Mouse (Mus musculus) cerebellum, postnatal 25 days (tissue): Measurements from ENCODE around the gene Hist1h4f.
A peak's percentile ranks its signal among the peaks of the same experiment; 100 is the strongest.

Experiments used
- DNase-seq, 2 experiments: peaks; one replicate each; pipeline ENCODE4 v3.0.0; 2021; ENCODE audit warnings: mixed read lengths in 2 of 2

Gene Hist1h4f

DNA sequence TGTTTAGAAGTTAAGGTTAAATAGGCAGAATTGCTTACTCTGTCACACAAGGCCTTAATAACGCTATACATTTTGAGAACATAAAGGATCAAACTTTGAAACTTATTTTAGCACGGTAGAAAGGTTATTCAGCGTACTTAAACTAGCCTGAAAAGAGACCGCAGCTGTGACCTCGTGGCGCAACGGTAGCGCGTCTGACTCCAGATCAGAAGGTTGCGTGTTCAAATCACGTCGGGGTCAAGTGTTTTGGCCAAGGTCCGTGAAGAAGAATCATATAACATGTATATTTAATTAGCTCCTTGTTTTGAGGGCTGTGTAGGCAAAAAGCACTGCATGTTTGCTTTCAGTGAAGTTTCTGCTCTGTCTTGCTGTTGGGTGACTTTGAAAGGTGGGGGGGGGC, 45.1 kb downstream of the Hist1h4f start:
- DNase-seq, result peak; percentile 46 to 54

DNA sequence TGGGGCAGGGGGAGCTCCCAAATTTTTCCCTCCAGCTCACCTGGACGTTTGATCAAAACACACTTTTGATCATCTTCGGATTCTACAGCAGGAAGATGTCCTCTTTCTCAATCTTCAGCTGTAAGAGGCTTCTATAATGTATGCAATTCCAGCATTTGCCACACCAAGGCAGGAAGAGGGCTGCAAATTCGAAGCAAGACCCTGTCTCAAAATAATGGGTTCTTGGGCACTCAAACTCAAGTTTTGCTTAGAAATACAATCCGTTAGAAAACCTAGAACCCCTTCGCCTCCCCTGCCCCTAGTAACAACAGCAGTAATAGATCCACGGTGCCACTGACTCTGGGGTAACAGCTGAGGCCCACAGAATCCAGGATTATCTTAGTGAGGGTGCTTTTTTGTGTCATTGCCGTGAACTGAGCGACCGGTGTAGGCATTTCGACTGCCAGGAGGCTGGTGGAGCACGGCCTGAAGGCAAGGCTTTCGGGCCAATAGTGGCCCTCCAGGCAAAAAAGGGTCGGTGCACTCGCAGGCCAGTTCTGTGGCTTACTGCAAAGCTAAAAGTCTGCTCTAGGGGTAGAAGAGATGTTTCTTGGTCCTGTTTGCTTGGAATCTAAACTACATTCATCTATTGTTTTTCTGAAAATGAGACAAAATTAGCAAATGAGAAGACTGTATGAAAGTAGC, 45.6 kb downstream of the Hist1h4f start:
- DNase-seq, result no peak

DNA sequence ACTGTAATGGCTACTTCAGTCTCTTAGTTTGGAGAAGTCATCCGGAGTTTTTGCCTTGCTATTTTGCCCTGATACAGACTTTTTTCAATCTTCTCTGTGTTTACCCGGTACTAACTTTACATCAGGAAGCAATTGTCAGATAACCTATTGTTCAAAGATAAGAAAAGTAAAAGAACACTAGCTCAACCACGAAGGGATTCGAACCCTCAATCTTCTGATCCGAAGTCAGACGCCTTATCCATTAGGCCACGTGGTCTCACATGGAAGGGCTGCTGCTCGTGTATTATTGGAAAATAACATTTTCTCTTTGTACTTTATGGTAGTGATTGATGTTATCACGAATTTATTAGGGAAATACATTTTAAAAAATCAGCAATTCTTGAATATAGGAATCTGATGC, 47.7 kb downstream of the Hist1h4f start:
- DNase-seq, result peak; percentile 45 to 66

- DNase-seq, result no peak
Observed at GRCm38 (mm10) chr13:23502916-23503315, 48.5 kb downstream of the Hist1h4f start.

DNA sequence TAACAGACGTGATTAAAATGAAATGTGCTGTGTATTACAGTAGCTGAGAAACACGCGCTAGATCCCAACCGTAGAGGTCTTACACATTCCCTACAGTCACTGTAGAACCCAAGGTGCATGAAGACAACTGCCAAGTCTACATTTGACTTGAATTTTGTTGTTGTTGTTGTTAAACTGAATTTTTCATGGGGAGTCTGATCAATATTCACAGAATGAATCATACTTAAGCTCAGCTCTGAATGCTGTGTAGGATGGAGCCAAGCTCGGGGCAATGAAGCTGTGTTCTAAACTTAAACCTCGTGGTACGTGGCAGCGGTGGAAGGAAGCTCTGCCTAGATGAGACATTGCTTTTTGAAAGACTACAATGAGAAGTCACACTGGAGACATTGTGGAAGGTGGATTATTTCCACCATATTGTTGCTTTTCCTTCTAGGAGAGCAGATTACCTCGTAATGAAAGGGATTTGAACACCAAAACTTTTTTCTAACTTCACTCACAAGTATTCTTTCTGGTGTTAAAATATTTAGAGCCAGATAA, 49.3 kb downstream of the Hist1h4f start:
- DNase-seq, result no peak

GRCm38 (mm10) chr13:23501511-23501910, 49.9 kb downstream of the Hist1h4f start:
- no peak for DNase-seq
